Mouse (Mus musculus) ES-E14 (cell line): ENCODE measurements at regions not wholly inside any gene's neighbourhood (a gene's known extent, or its start where the extent isn't known, plus 50 kb on each side); places are given as distances from the start of the nearest gene placed in this dataset.

ENCODE experiments used
- DNase-seq: peaks from one replicate; pipeline ENCODE4 v3.0.0-alpha.2; 2013; ENCODE audit warnings: low read depth, low spot score
- H3K27ac ChIP-seq: 2 replicates; pipeline ENCODE4 v1.5.1; 2012; ENCODE audit warnings: low read depth, mild to moderate bottlenecking, low read length, moderate library complexity, mixed read lengths; ENCODE audit not compliant: poor library complexity, insufficient read depth, severe bottlenecking
- H3K36me3 ChIP-seq: 2 replicates; pipeline ENCODE4 v1.6.1; 2012; ENCODE audit warnings: mild to moderate bottlenecking, low read length, moderate library complexity, mixed read lengths; ENCODE audit not compliant: control insufficient read depth, poor library complexity, insufficient read depth, severe bottlenecking
- H3K4me1 ChIP-seq, 2 experiments: fragments of 150-350 bp in 1 of 2; sonication (generic) in 1 of 2; 2 replicates each; pipeline ENCODE4 v1.6.1; 2012; ENCODE audit warnings: low read length in 2 of 2, mild to moderate bottlenecking in 1 of 2, mixed read lengths in 1 of 2; ENCODE audit not compliant: control insufficient read depth in 2 of 2, insufficient read depth in 2 of 2, poor library complexity in 1 of 2
- H3K4me3 ChIP-seq, 2 experiments: fragments of 150-350 bp in 1 of 2; sonication (generic) in 1 of 2; 2 replicates each; pipeline ENCODE4 v1.5.1; 2012; ENCODE audit warnings: low read length in 2 of 2, low read depth in 1 of 2, mild to moderate bottlenecking in 1 of 2, mixed read lengths in 1 of 2; ENCODE audit not compliant: insufficient read depth in 1 of 2, poor library complexity in 1 of 2, severe bottlenecking in 1 of 2
- H3K9ac ChIP-seq: 2 replicates; pipeline ENCODE4 v1.6.1; 2012; ENCODE audit warnings: low read depth, mild to moderate bottlenecking, low read length, mixed read lengths; ENCODE audit not compliant: poor library complexity, insufficient read depth, severe bottlenecking
- H3K9me3 ChIP-seq: fragments of 150-350 bp; sonication (generic); 2 replicates; pipeline ENCODE4 v1.6.1; 2012; ENCODE audit warnings: low read depth, mild to moderate bottlenecking, low read length; ENCODE audit not compliant: control insufficient read depth, insufficient read depth
- CHD2 ChIP-seq: IDR thresholded peaks from 2 replicates; pipeline ENCODE4 v1.6.1; 2014; ENCODE audit warnings: mild to moderate bottlenecking, low read depth, low read length, inconsistent platforms
- HCFC1 ChIP-seq: IDR thresholded peaks from 2 replicates; pipeline ENCODE4 v1.6.1; 2012; ENCODE audit warnings: low read length, inconsistent platforms, borderline replicate concordance; ENCODE audit not compliant: insufficient read depth
- MAFK ChIP-seq: IDR thresholded peaks from 2 replicates; pipeline ENCODE4 v1.6.1; 2014; ENCODE audit warnings: mild to moderate bottlenecking, low read depth, low read length, inconsistent platforms; ENCODE audit not compliant: insufficient read depth
- ZC3H11A ChIP-seq: IDR thresholded peaks from 2 replicates; pipeline ENCODE4 v1.6.1; 2012; ENCODE audit warnings: low read depth, mild to moderate bottlenecking, inconsistent platforms, low read length, borderline replicate concordance
- ZNF384 ChIP-seq: IDR thresholded peaks from 2 replicates; pipeline ENCODE4 v1.6.1; 2012; ENCODE audit warnings: low read depth, low read length, inconsistent platforms
- in situ Hi-C, 2 experiments: fragments of 600-800 bp; cut with MboI; formaldehyde crosslinking; loops; one replicate each; pipeline ENCODE4 v1.15.1; 2025; ENCODE audit warnings: low sequenced_read_pairs in 2 of 2, inconsistent platforms in 1 of 2; ENCODE audit not compliant: unreplicated experiment in 2 of 2

DNA sequence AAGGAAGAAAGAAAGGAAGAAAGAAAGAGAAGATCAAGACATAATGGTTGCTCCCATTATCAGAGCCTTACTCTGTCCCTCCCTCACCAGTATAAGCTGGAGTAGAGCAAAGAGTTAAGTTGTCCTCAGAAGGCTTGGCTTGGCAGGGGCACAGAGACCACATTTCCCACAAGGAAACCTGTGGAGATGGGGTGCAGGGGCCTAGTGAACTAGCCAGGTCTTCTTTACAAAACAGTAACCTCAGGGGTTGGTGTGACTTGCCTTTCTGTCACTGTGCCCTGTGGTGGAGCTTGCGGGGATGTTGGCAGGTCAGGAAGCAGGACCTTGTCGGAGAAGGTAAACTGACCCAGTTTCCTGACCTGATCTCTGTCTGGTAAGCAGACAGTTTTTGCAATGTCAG lies 53.1 kb upstream of the Zfp644 start:
- Histone ChIP-seq H3K4me3 (no peak overlapping the region), H3K9ac (no peak overlapping the region), H3K4me1 (peaks cover 2 to 7% of the 10 kb centered on the region in 2 experiments; a peak in 3 of 4 replicates), H3K36me3 (no peaks in the 10 kb centered on the region), H3K27ac (no peak overlapping the region), H3K9me3 (no peaks in the 10 kb centered on the region)
- no peak for DNase-seq
- TF ChIP-seq ZC3H11A, result no peak
- no peak for TF ChIP-seq MAFK
- no peak for TF ChIP-seq ZNF384
- TF ChIP-seq CHD2, result no peak
- TF ChIP-seq HCFC1, result no peak
- in situ Hi-C loops, result loop anchor here (5.0 to 25.0 kb wide), 2 partner anchors 288 to 293 kb away; partner anchors contain the start of gene Barhl2 (in 2 of the 2)

GRCm38 (mm10) chr5:106748527-106749138 lies 51.5 kb upstream of the Zfp644 start:
- no peak overlapping the region for H3K27ac ChIP-seq

More at GRCm38 (mm10) chr5:106748527-106749138, 51.5 kb upstream of the Zfp644 start:
- no peaks in the 10 kb centered on the region for H3K36me3 ChIP-seq
- H3K9ac ChIP-seq, result no peak overlapping the region
- in situ Hi-C loops, result no loop called here
- no peak for TF ChIP-seq CHD2
- no peak for TF ChIP-seq ZC3H11A
- TF ChIP-seq MAFK, result no peak
- TF ChIP-seq ZNF384, result no peak
- no peak for TF ChIP-seq HCFC1
- H3K4me3 ChIP-seq, result no peak overlapping the region
- DNase-seq, result no peak
- peaks cover 2 to 7% of the 10 kb centered on the region in 2 experiments; a peak in 3 of 4 replicates for H3K4me1 ChIP-seq
- H3K9me3 ChIP-seq, result no peaks in the 10 kb centered on the region
